Comparison of ENCODE assay signal across 28 mouse cellular contexts in genomic region chr11:67666129-67666528, GRCm38 (mm10). TPM values are rescaled to one million over a fixed set of nuclear protein-coding genes. Genes with fewer than 3 reads are reported as not detected.
"Had no signal": no experiment of that assay in that cellular context is flagged by ENCODE, and none has a peak within 500 bp of the region (broad histone marks: within the 10 kb centered on the region; RNA-seq: fewer than 3 reads in every experiment).

No protein-coding gene starts in this region.

- H3K9me3 ChIP-seq: limb, embryonic 12.5 days; limb, embryonic 15.5 days; lung, embryonic 15.5 days; megakaryocyte, embryonic 14.5 days; midbrain, embryonic 10.5 days; midbrain, embryonic 13.5 days; neural tube, embryonic 13.5 days had no signal

- H3K4me1 ChIP-seq: limb, embryonic 12.5 days; megakaryocyte, embryonic 14.5 days; midbrain, embryonic 10.5 days; midbrain, embryonic 13.5 days had no signal

- H3K4me3 ChIP-seq: limb, embryonic 12.5 days; limb, embryonic 15.5 days; lung, embryonic 15.5 days; megakaryocyte, embryonic 14.5 days; midbrain, embryonic 10.5 days; midbrain, embryonic 13.5 days; myocyte; neural tube, embryonic 13.5 days had no signal

- H3K27ac ChIP-seq: kidney, postnatal 0 days; limb, embryonic 12.5 days; limb, embryonic 15.5 days; liver, embryonic 14.5 days; lung, embryonic 15.5 days; midbrain, embryonic 10.5 days; midbrain, embryonic 13.5 days; neural tube, embryonic 13.5 days had no signal

- H3K9ac ChIP-seq: limb, embryonic 12.5 days; limb, embryonic 15.5 days; liver, embryonic 14.5 days; lung, embryonic 15.5 days; midbrain, embryonic 13.5 days; neural tube, embryonic 13.5 days had no signal

- H3K36me3 ChIP-seq: limb, embryonic 12.5 days; lung, embryonic 15.5 days; midbrain, embryonic 10.5 days; midbrain, embryonic 13.5 days; neural tube, embryonic 13.5 days had no signal

- ATAC-seq: midbrain, embryonic 13.5 days; midbrain, embryonic 16.5 days had no signal

- H3K4me2 ChIP-seq: limb, embryonic 12.5 days; limb, embryonic 15.5 days; liver, embryonic 11.5 days; lung, embryonic 15.5 days; midbrain, embryonic 13.5 days; neural tube, embryonic 13.5 days had no signal

- DNase-seq: kidney, adult 2 months; kidney, postnatal 25 days; left cerebral cortex, postnatal 4 days; lung, adult 18-20 months; lung, postnatal 10 days; lung, postnatal 36 days; thymus, adult 18-20 months; thymus, postnatal 36 days had no signal

- H3K27me3 ChIP-seq: limb, embryonic 12.5 days; limb, embryonic 15.5 days; lung, embryonic 15.5 days; midbrain, embryonic 13.5 days; neural tube, embryonic 13.5 days had no signal

RNA-seq across cellular contexts. Expression of gene Rcvrn, which starts 29.0 kb away (rescaled TPM):
- total RNA-seq: monocyte, adult 5-6 weeks; neutrophil, adult 5-6 weeks had no signal
- polyA plus RNA-seq: kidney, embryonic 14.5 days; kidney, postnatal 0 days; large intestine, adult 2 months; limb, embryonic 12.5 days; limb, embryonic 15.5 days; liver, embryonic 11.5 days; liver, embryonic 14.5 days; lung, embryonic 15.5 days; midbrain, embryonic 10.5 days; midbrain, embryonic 13.5 days; midbrain, embryonic 16.5 days; myocyte; neural tube, embryonic 13.5 days; small intestine, adult 2 months; spleen, adult 2 months; stomach, embryonic 16.5 days; testis, adult 2 months had no signal
